Mouse (Mus musculus) lung, postnatal 0 days (tissue): ENCODE results near the gene Gm10972. TPM values are rescaled to one million over a fixed set of nuclear protein-coding genes. Genes with fewer than 3 reads are reported as not detected.
"Not testable (repeated sequence)": the region's sequence is repeated elsewhere in the genome, so short reads cannot be mapped to it uniquely, and the experiment has no call there.

Experiments used
- ATAC-seq: fragments of 200-750 bp; cut with Nextera tagmentation; 2 replicates; pipeline ENCODE4 v1.8.0; 2017; ENCODE audit warnings: moderate library complexity
- DNase-seq: peaks from one replicate; pipeline ENCODE4 v3.0.0-alpha.2; 2016; ENCODE audit warnings: low spot score
- H3K27ac ChIP-seq: fragments of 300-500 bp; sonication (generic); 2 replicates; pipeline ENCODE4 v1.5.1; 2014; ENCODE audit warnings: antibody characterized with exemption, mild to moderate bottlenecking, low read length, mixed read lengths
- H3K27me3 ChIP-seq: fragments of 300-500 bp; sonication (generic); replicated peaks from 2 replicates; pipeline ENCODE4 v1.6.1; 2014; ENCODE audit warnings: low read length, mixed read lengths; ENCODE audit not compliant: insufficient read depth
- H3K36me3 ChIP-seq: fragments of 300-500 bp; sonication (generic); 2 replicates; pipeline ENCODE4 v1.6.1; 2014; ENCODE audit warnings: low read length, mixed read lengths; ENCODE audit not compliant: insufficient read depth
- H3K4me1 ChIP-seq: fragments of 300-500 bp; sonication (generic); 2 replicates; pipeline ENCODE4 v1.6.1; 2014; ENCODE audit warnings: antibody characterized with exemption, low read depth, low read length, mixed read lengths; ENCODE audit not compliant: insufficient read depth
- H3K4me2 ChIP-seq: fragments of 300-500 bp; sonication (generic); replicated peaks from 2 replicates; pipeline ENCODE4 v1.6.1; 2014; ENCODE audit warnings: low read depth, mild to moderate bottlenecking, low read length, moderate library complexity, mixed read lengths
- H3K4me3 ChIP-seq: fragments of 300-500 bp; sonication (generic); 2 replicates; pipeline ENCODE4 v1.5.1; 2014; ENCODE audit warnings: low read depth, low read length
- H3K9ac ChIP-seq: fragments of 300-500 bp; sonication (generic); replicated peaks from 2 replicates; pipeline ENCODE4 v1.6.1; 2014; ENCODE audit warnings: low read depth, mild to moderate bottlenecking
- H3K9me3 ChIP-seq: fragments of 300-500 bp; sonication (generic); 2 replicates; pipeline ENCODE4 v1.6.1; 2016; ENCODE audit warnings: low read length, mixed read lengths
- CTCF ChIP-seq: IDR thresholded peaks from 2 replicates; pipeline ENCODE4 v1.5.1; 2016; ENCODE audit warnings: antibody characterized with exemption, mild to moderate bottlenecking
- EP300 ChIP-seq: IDR thresholded peaks from 2 replicates; pipeline ENCODE4 v1.6.1; 2016; ENCODE audit warnings: antibody characterized with exemption, mild to moderate bottlenecking, control low read depth
- WGBS: fragments of 180-500 bp; shearing (Covaris S2); extraction: QIAGEN DNeasy Blood & Tissue Kit; methylation state at CpG from one replicate; pipeline ENCODE4 v1.1.7; 2014; 5-methylcytosine and 5-hydroxymethylcytosine counted together
- polyA plus RNA-seq: library from polyadenylated mRNA; unstranded; fragments of >200 nt; fragmentation: Nextera tagmentation; extraction: Ambion mirVana; gene quantifications from 2 replicates; pipeline ENCODE4 v1.2.1, GENCODE M21; 2015

The Gm10972 gene
- polyA plus RNA-seq, 1 experiment from 2014 or later, result not detected

DNA sequence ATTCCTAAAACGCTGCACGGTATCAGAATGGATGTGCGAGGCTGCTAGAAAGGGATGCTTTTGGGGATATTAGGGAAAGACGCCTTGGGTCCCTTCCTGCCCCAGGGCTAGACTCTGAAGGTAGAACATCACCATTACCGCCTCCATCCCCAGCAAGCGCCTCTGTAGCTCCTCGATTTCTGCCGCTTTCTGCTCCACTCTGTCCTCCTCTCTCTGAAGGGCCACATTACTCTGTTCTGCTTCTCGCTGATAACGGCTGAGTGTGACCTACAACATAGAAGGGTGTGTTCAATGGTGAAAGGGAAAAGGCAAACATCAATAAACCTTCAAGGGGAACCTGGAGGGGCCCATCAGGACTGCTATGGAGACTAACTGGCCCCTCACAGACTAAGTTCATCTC, 20.4 kb upstream of the Gm10972 start:
- DNase-seq (no peak), ATAC-seq (no peak)
- no peaks in the 10 kb centered on the region for H3K27me3 ChIP-seq
- H3K4me1 ChIP-seq, result no peaks in the 10 kb centered on the region
- H3K9ac ChIP-seq, result no peak overlapping the region
- TF ChIP-seq EP300 (no peak), CTCF (no peak)
- H3K27ac ChIP-seq, result peak overlapping the region; percentile 72; the same call in 1 of the 2 replicates
- no peaks in the 10 kb centered on the region for H3K9me3 ChIP-seq
- no peak overlapping the region for H3K4me3 ChIP-seq
- 72% methylated on average over 10 of the region's 10 CpGs for WGBS
- no peaks in the 10 kb centered on the region for H3K36me3 ChIP-seq
- no peak overlapping the region for H3K4me2 ChIP-seq

DNA sequence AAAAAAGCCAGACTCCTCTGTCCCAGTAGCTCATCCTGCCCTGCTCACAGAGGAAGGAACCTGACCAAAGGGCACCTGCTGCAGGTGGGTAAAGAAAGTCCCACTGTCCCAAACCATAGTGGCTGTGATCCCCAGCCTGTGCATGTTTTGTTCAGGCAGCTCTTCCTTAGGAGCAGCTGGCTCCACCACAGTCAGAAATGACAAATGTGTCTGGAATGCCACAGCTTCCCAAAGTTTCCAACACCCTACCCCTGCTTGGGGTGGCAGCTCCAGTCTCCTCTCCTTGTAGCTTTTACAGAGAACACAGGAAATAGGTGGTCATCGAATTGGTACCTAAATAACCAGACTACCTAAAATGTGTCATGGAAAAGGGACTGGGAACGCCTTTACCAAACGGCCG, 18.6 kb upstream of the Gm10972 start:
- H3K4me2 ChIP-seq, result no peak overlapping the region
- TF ChIP-seq CTCF (no peak), EP300 (no peak)
- no peaks in the 10 kb centered on the region for H3K9me3 ChIP-seq
- no peak overlapping the region for H3K4me3 ChIP-seq
- H3K36me3 ChIP-seq, result no peaks in the 10 kb centered on the region
- ATAC-seq (no peak), DNase-seq (no peak)
- H3K27ac ChIP-seq, result no peak overlapping the region
- WGBS, result 90% methylated on average over 4 of the region's 4 CpGs
- no peaks in the 10 kb centered on the region for H3K27me3 ChIP-seq
- no peaks in the 10 kb centered on the region for H3K4me1 ChIP-seq
- no peak overlapping the region for H3K9ac ChIP-seq

DNA sequence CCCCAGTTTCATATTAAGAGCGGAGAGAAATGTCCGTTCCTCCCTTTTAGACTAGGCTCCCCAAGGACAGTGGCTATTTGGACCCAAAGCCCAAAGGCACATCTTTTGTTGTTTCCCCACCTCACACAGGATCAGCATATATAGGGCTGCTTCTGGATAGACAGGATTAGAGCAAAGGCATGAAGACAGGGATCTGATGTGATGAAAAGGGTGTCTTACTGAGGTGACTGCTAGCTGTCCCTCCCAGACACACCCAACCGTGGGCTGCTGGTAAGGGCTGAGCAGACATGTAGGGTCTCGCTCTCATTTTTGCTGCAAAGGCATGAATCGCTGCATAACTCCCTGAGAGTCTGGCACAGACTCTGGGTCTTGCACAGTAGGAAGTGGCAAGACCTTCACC, 14.2 kb upstream of the Gm10972 start:
- Histone ChIP-seq H3K4me2 (no peak overlapping the region), H3K4me1 (no peaks in the 10 kb centered on the region), H3K27ac (no peak overlapping the region), H3K4me3 (no peak overlapping the region), H3K9ac (no peak overlapping the region), H3K9me3 (no peaks in the 10 kb centered on the region), H3K27me3 (no peaks in the 10 kb centered on the region), H3K36me3 (no peaks in the 10 kb centered on the region)
- DNase-seq (no peak), ATAC-seq (no peak)
- WGBS, result over 99% methylated on average over 5 of the region's 5 CpGs
- TF ChIP-seq EP300 (no peak), CTCF (no peak)

DNA sequence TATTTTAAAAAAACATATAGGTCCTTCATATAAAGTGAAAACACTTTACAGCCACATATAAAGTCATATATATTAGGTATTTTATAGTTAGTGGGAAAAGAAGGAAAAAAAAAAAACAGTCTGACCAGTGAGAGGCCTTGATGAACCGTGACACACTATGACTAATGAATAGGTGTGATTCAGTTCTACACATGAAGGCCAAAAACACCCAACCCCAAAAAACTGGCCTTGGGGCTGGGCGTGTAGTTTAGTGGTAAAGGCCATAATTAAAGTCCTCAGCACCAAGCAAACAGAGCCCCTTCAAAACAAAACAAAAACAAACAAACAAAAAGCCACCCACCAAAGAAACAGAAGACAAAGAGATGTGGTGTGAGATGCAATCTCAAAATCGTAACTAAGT, 13.0 kb upstream of the Gm10972 start:
- ATAC-seq, result no peak
- WGBS, result 78% methylated on average over 3 of the region's 3 CpGs
- H3K27me3 ChIP-seq, result no peaks in the 10 kb centered on the region

DNA sequence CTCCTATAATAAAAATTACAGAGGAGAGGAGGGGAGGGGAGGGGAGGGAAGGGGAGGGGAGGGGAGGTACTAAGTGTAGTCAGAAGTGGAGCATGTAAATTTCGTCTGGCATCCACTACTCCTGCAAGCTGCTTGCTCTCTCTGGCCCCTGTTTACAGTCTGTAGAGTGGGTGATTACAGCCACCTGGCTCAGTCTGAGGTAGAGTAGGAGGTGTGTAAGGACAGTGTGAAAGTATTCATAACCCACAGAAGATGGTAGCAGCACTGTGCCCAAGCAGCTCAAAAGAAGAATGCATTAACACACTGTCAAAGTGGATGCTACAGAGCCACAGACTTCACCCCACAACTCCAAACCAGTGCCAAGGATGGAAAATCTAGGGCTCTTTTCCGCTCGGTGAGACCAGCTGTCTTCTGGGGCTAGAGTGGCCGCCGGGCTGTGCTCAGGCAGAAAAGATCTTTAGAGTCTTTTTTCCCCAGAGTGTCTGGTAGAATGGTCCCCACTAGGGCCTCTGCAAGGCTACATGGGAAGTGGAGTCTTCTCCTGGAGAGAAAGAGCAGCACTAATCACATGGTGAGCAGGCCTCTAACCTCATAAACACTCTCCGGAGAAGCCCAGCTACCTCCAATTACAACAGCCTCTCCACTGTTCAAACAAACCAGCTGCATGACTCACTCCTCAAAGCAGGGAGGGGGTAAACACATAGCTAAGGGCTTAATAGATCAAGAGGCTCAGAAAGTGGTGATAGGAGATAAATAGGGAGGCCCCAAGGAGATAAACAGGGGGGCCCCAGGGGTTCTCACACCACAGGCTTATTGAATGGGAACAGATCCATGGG, 6.1 kb downstream of the Gm10972 start:
- Histone ChIP-seq H3K27me3 (no peaks in the 10 kb centered on the region), H3K4me1 (no peaks in the 10 kb centered on the region; the same call in 1 of the 2 replicates), H3K9me3 (no peaks in the 10 kb centered on the region), H3K4me3 (no peak overlapping the region), H3K27ac (peak overlapping the region; percentile 91), H3K4me2 (no peak overlapping the region), H3K9ac (no peak overlapping the region), H3K36me3 (no peaks in the 10 kb centered on the region)
- DNase-seq (peak; percentile 94), ATAC-seq (peak; percentile 91)
- 18% methylated on average over 6 of the region's 6 CpGs for WGBS
- TF ChIP-seq CTCF, result no peak
- peak; percentile 92 for TF ChIP-seq EP300

More for the DNA sequence above, 13.0 kb upstream of the Gm10972 start:
- no peak overlapping the region for H3K27ac ChIP-seq
- no peak for DNase-seq
- no peak for TF ChIP-seq EP300
- no peak for TF ChIP-seq CTCF
- no peak overlapping the region for H3K4me3 ChIP-seq
- H3K4me2 ChIP-seq, result no peak overlapping the region
- H3K4me1 ChIP-seq, result no peaks in the 10 kb centered on the region
- H3K9me3 ChIP-seq, result no peaks in the 10 kb centered on the region
- H3K36me3 ChIP-seq, result no peaks in the 10 kb centered on the region
- H3K9ac ChIP-seq, result no peak overlapping the region

DNA sequence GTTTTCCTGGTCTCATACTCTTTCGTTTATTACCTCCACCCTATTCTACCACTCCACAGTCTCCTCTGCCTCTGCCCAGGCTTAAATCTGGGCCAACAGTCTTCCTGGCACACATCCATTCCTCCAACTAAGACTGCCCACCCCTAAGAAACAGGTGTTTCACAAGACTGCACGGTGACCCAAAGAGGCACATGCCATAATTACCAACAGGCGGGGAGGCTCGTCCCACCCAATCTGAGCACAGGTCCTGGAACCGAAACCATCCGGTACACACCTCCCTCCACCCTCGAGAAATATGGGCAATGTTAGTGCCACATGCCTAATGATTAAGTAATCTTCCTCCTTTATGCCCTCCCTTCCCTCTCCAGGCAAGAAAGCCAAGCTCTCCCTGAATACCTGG, 7.5 kb downstream of the Gm10972 start:
- whole genome bisulfite sequencing, result 49% methylated on average over 7 of the region's 7 CpGs
- no peaks in the 10 kb centered on the region; the same call in 1 of the 2 replicates for H3K4me1 ChIP-seq
- TF ChIP-seq EP300 (peak; percentile 91), CTCF (no peak)
- H3K9ac ChIP-seq, result no peak overlapping the region
- no peaks in the 10 kb centered on the region for H3K9me3 ChIP-seq
- H3K27me3 ChIP-seq, result no peaks in the 10 kb centered on the region
- H3K27ac ChIP-seq, result peak overlapping the region; percentile 91
- no peaks in the 10 kb centered on the region for H3K36me3 ChIP-seq
- DNase-seq, result peak; percentile 93
- no peak overlapping the region for H3K4me3 ChIP-seq
- no peak overlapping the region for H3K4me2 ChIP-seq
- ATAC-seq, result peak; percentile 86

DNA sequence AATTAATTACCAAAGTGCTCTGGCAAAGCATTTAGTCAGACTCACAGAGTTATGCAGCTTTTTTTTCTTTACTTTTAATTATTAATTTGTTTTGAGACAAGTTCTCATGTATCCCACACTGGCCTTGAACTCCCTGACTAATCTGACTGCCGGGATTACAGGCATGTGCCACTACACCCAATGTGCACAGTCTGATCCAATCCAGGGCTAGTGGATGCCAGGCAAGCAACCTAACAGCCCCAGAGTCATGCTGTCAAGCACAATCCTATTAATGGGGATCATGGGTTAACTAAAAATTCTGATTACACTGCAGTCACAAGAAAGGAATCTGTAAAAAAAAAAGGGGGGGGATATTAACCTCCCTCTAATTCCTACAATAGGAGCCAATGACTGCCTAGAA, 11.1 kb downstream of the Gm10972 start:
- not testable (repeated sequence) for H3K9ac ChIP-seq, H3K36me3 ChIP-seq, H3K4me1 ChIP-seq, DNase-seq, H3K9me3 ChIP-seq, H3K27me3 ChIP-seq, ATAC-seq, H3K27ac ChIP-seq, H3K4me2 ChIP-seq, H3K4me3 ChIP-seq
- 63% methylated on average over 1 of the region's 1 CpGs for WGBS

DNA sequence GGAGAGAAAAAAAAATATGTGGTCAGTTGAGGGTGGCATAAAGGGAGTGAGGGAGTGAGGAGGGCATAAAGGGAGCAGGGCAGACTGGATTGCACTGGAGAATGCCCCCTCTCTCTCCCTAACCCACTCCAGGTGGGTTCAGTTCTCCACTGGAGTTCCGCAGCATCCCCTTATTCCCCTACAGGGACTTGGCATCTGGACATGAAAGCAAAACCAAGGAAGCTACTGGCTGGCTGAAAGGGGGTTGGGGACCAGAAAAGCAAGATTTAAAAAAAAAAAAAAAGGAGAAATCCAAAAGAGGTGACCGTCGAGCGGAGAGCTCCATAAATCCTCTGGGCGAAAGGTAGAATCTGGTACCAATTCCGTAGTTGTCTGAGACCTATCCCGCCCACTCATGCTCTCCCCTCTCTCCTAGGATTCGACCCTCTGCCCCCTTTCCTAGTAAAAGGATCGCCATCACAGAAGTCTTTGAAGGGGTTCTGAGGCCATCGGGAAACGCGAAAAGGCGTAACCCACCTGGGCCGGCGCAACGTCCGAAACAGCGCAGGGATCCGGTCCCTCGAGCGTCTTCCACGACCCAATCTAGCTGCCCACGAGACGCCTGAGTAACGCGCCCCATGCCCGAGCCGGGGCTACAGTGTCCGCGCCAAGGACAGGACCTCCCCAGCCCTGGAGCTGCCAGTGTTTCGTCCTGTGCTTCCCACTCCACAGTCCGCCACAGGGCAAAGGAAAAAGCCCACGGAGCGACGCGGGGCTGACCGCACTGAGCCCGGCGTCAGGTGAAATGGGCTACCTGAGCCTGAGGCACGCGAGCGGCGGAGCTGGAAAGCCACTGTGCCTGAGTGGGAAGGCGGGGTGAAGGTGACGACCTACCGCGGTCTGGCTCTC, 15.2 kb downstream of the Gm10972 start:
- H3K4me1 ChIP-seq, H3K9me3 ChIP-seq, H3K36me3 ChIP-seq, ATAC-seq, H3K27me3 ChIP-seq, H3K9ac ChIP-seq: not testable (repeated sequence)
- peak overlapping the region; percentile 62 for H3K4me2 ChIP-seq
- peak; percentile 30 for DNase-seq
- 5% methylated on average over 18 of the region's 47 CpGs for WGBS
- peak overlapping the region; percentile 38 for H3K4me3 ChIP-seq
- peak overlapping the region; percentile 66 for H3K27ac ChIP-seq

DNA sequence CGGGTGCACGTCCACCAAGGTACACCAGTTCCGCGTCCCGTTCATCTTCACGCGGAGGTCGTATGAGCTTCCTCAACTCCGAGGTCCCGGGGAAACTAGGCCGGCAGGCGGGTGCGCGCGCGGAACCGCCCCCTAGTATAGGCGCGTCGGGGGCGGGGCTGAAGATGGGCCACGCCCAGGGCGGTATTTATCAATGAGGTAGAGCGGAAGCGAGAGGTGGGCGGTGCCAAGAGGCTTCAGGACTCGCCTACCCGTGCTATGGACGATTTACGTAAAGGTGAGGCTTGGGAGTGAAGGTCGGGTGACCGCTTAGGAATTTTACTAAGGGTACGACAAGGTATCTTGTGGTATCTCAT, 15.8 kb downstream of the Gm10972 start, which contains the start of gene Tuft1:
TSS of gene Tuft1 (minus strand) at position 133 of the 356 bp plus-strand sequence.
- not testable (repeated sequence) for H3K4me1 ChIP-seq, H3K9me3 ChIP-seq, DNase-seq, H3K9ac ChIP-seq, H3K27me3 ChIP-seq, H3K36me3 ChIP-seq
- peak within 1 kb of the TSS; percentile 38 for H3K4me3 ChIP-seq
- WGBS, result 0% methylated on average over 13 of the region's 33 CpGs
- peak within 1 kb of the TSS; percentile 62 for H3K4me2 ChIP-seq
- ATAC-seq, result peak; percentile 94
- H3K27ac ChIP-seq, result peak within 1 kb of the TSS; percentile 66
